Mouse (Mus musculus) neural tube, embryonic 11.5 days (tissue): ENCODE results near the gene Lclat1. TPM values are rescaled to one million over a fixed set of nuclear protein-coding genes. Genes with fewer than 3 reads are reported as not detected.

Experiments
- ATAC-seq: fragments of 200-750 bp; cut with Nextera tagmentation; 2 replicates; pipeline ENCODE4 v1.8.0; 2017; ENCODE audit warnings: moderate number of reproducible peaks, mild to moderate bottlenecking, moderate TSS enrichment, moderate library complexity; ENCODE audit not compliant: insufficient read depth, low FRiP score, low TSS enrichment
- DNase-seq: peaks from one replicate; pipeline ENCODE4 v3.0.0-alpha.2; 2015; ENCODE audit warnings: low spot score
- H3K27ac ChIP-seq: fragments of 300-500 bp; sonication (generic); 2 replicates; pipeline ENCODE4 v1.5.1; 2014; ENCODE audit warnings: low read depth, mild to moderate bottlenecking, low read length
- H3K27me3 ChIP-seq: fragments of 300-500 bp; sonication (generic); 2 replicates; pipeline ENCODE4 v1.6.1; 2014; ENCODE audit warnings: mild to moderate bottlenecking, low read length, mixed read lengths; ENCODE audit not compliant: control insufficient read depth, insufficient read depth
- H3K36me3 ChIP-seq: fragments of 300-500 bp; sonication (generic); 2 replicates; pipeline ENCODE4 v1.6.1; 2014; ENCODE audit warnings: mild to moderate bottlenecking, low read length, moderate library complexity, mixed read lengths; ENCODE audit not compliant: control insufficient read depth, insufficient read depth
- H3K4me1 ChIP-seq: fragments of 300-500 bp; sonication (generic); 2 replicates; pipeline ENCODE4 v1.6.1; 2014; ENCODE audit warnings: low read length, mixed read lengths; ENCODE audit not compliant: control insufficient read depth, insufficient read depth
- H3K4me2 ChIP-seq: fragments of 300-500 bp; sonication (generic); 2 replicates; pipeline ENCODE4 v1.6.1; 2014; ENCODE audit warnings: low read depth, mild to moderate bottlenecking, moderate library complexity
- H3K4me3 ChIP-seq: fragments of 300-500 bp; sonication (generic); 2 replicates; pipeline ENCODE4 v1.5.1; 2014; ENCODE audit warnings: low read depth, low read length
- H3K9ac ChIP-seq: fragments of 300-500 bp; sonication (generic); 2 replicates; pipeline ENCODE4 v1.6.1; 2014; ENCODE audit warnings: mild to moderate bottlenecking, low read length
- H3K9me3 ChIP-seq: fragments of 300-500 bp; sonication (generic); 2 replicates; pipeline ENCODE4 v1.6.1; 2016; ENCODE audit warnings: low read length; ENCODE audit not compliant: control insufficient read depth
- WGBS: fragments of 180-500 bp; shearing (Covaris S2); extraction: QIAGEN DNeasy Blood & Tissue Kit; methylation state at CpG from one replicate; pipeline ENCODE4 v1.1.7; 2014; 5-methylcytosine and 5-hydroxymethylcytosine counted together
- polyA plus RNA-seq: library from polyadenylated mRNA; unstranded; fragments of >200 nt; fragmentation: Nextera tagmentation; extraction: Ambion mirVana; gene quantifications from 2 replicates; pipeline ENCODE4 v1.2.1, GENCODE M21; 2014

Lclat1 gene
- polyA plus RNA-seq, result 15.8 TPM in 2 replicates

- ATAC-seq (peak; percentile 100), DNase-seq (peak; percentile 96)
- peak within 1 kb of the TSS; percentile 89 for H3K4me2 ChIP-seq
- H3K4me3 ChIP-seq, result peak within 1 kb of the TSS; percentile 76
- H3K36me3 ChIP-seq, result no peaks in the 10 kb centered on the region
- no peaks in the 10 kb centered on the region for H3K27me3 ChIP-seq
- 6% methylated on average over 48 of the region's 51 CpGs for WGBS
- H3K9ac ChIP-seq, result peak within 1 kb of the TSS; percentile 86
- peaks cover 3% of the 10 kb centered on the region; the same call in 1 of the 2 replicates for H3K4me1 ChIP-seq
- no peak within 1 kb of the TSS for H3K27ac ChIP-seq
- no peaks in the 10 kb centered on the region for H3K9me3 ChIP-seq
These were observed at the start of gene Lclat1 for GRCm38 (mm10) chr17:73107158-73108157. TSS of gene Lclat1 (plus strand) at chr17:73107985.

- 87% methylated on average over 5 of the region's 5 CpGs for WGBS
- H3K4me2 ChIP-seq, result no peak overlapping the region
- H3K9me3 ChIP-seq, result no peaks in the 10 kb centered on the region
- H3K4me3 ChIP-seq, result no peak overlapping the region
- no peaks in the 10 kb centered on the region for H3K36me3 ChIP-seq
- H3K27ac ChIP-seq, result no peak overlapping the region
- ATAC-seq, result no peak
- H3K4me1 ChIP-seq, result peaks cover 3% of the 10 kb centered on the region; the same call in 1 of the 2 replicates
- H3K27me3 ChIP-seq, result no peaks in the 10 kb centered on the region
- no peak overlapping the region for H3K9ac ChIP-seq
- DNase-seq, result no peak
These were observed 49.5 kb upstream of the Lclat1 start for GRCm38 (mm10) chr17:73058319-73058718.

- Histone ChIP-seq H3K36me3 (no peaks in the 10 kb centered on the region), H3K27me3 (no peaks in the 10 kb centered on the region), H3K4me1 (no peaks in the 10 kb centered on the region), H3K27ac (no peak overlapping the region), H3K4me2 (no peak overlapping the region), H3K4me3 (no peak overlapping the region), H3K9ac (no peak overlapping the region), H3K9me3 (no peaks in the 10 kb centered on the region)
- peak; percentile 39 for DNase-seq
- ATAC-seq, result no peak
- 22% methylated on average over 3 of the region's 3 CpGs for WGBS
These were observed 47.4 kb upstream of the Lclat1 start for GRCm38 (mm10) chr17:73060224-73060896.

GRCm38 (mm10) chr17:73060897-73061252, 46.9 kb upstream of the Lclat1 start:
- Histone ChIP-seq H3K4me2 (no peak overlapping the region), H3K9me3 (no peaks in the 10 kb centered on the region), H3K36me3 (no peaks in the 10 kb centered on the region), H3K27ac (no peak overlapping the region), H3K4me3 (no peak overlapping the region), H3K9ac (no peak overlapping the region), H3K4me1 (no peaks in the 10 kb centered on the region), H3K27me3 (no peaks in the 10 kb centered on the region)
- ATAC-seq (no peak), DNase-seq (no peak)
- 63% methylated on average over 8 of the region's 8 CpGs for WGBS

- ATAC-seq, result no peak
- no peak overlapping the region for H3K4me3 ChIP-seq
- WGBS, result 86% methylated on average over 1 of the region's 1 CpGs
- DNase-seq, result no peak
- H3K4me2 ChIP-seq, result no peak overlapping the region
- no peak overlapping the region for H3K9ac ChIP-seq
- peaks cover 2% of the 10 kb centered on the region; the same call in 1 of the 2 replicates for H3K4me1 ChIP-seq
- H3K27ac ChIP-seq, result no peak overlapping the region
- H3K36me3 ChIP-seq, result no peaks in the 10 kb centered on the region
- H3K27me3 ChIP-seq, result no peaks in the 10 kb centered on the region
- no peaks in the 10 kb centered on the region for H3K9me3 ChIP-seq
These were observed 45.1 kb upstream of the Lclat1 start for GRCm38 (mm10) chr17:73062701-73063100.

GRCm38 (mm10) chr17:73063299-73063698, 44.5 kb upstream of the Lclat1 start:
- no peaks in the 10 kb centered on the region for H3K9me3 ChIP-seq
- H3K4me2 ChIP-seq, result no peak overlapping the region
- WGBS, result 88% methylated on average over 2 of the region's 2 CpGs
- DNase-seq (no peak), ATAC-seq (no peak)
- no peak overlapping the region for H3K27ac ChIP-seq
- peaks cover 7% of the 10 kb centered on the region; the same call in 1 of the 2 replicates for H3K4me1 ChIP-seq
- no peak overlapping the region for H3K9ac ChIP-seq
- H3K4me3 ChIP-seq, result no peak overlapping the region
- no peaks in the 10 kb centered on the region for H3K36me3 ChIP-seq
- no peaks in the 10 kb centered on the region for H3K27me3 ChIP-seq

- Histone ChIP-seq H3K9ac (no peak overlapping the region), H3K4me1 (peaks cover 7% of the 10 kb centered on the region; the same call in 1 of the 2 replicates), H3K27ac (no peak overlapping the region), H3K27me3 (no peaks in the 10 kb centered on the region), H3K36me3 (no peaks in the 10 kb centered on the region), H3K4me3 (no peak overlapping the region), H3K4me2 (no peak overlapping the region), H3K9me3 (no peaks in the 10 kb centered on the region)
- DNase-seq (no peak), ATAC-seq (no peak)
- WGBS, result 89% methylated on average over 1 of the region's 1 CpGs
These were observed 44.0 kb upstream of the Lclat1 start for GRCm38 (mm10) chr17:73063781-73064180.

- Histone ChIP-seq H3K9ac (no peak overlapping the region), H3K36me3 (no peaks in the 10 kb centered on the region), H3K27ac (no peak overlapping the region), H3K27me3 (no peaks in the 10 kb centered on the region), H3K9me3 (no peaks in the 10 kb centered on the region), H3K4me1 (peaks cover 7% of the 10 kb centered on the region; the same call in 1 of the 2 replicates), H3K4me3 (no peak overlapping the region), H3K4me2 (no peak overlapping the region)
- WGBS, result 84% methylated on average over 9 of the region's 9 CpGs
- DNase-seq (peak; percentile 15), ATAC-seq (no peak)
These were observed 41.2 kb upstream of the Lclat1 start for GRCm38 (mm10) chr17:73066387-73067169.
